Mouse (Mus musculus): Measurements from ENCODE around the gene Fcf1. TPM values are rescaled to one million over a fixed set of nuclear protein-coding genes. Genes with fewer than 3 reads are reported as not detected.

The Fcf1 gene
- 10 to 100 TPM; 35.4 to 36.6 TPM for total RNA-seq (2021)
- long read RNA-seq, experiment 1, transcript Fcf1-201 (8 exons, 749 nt): major isoform, 5 of 17 reads
- long read RNA-seq, experiment 1, partial matches to known transcripts: 9 of 17 reads
- long read RNA-seq, experiment 1, other reads (novel, unspliced or antisense): 3 of 17 reads
- long read RNA-seq, experiment 2, transcript Fcf1-201 (8 exons, 749 nt): major isoform, 21 of 49 reads
- long read RNA-seq, experiment 2, partial matches to known transcripts: 26 of 49 reads
- long read RNA-seq, experiment 2, other reads (novel, unspliced or antisense): 2 of 49 reads

GRCm38 (mm10) chr12:84970428-84971096 lies at the start of gene Fcf1, which contains the start of gene Arel1:
Fcf1 (plus strand) TSS chr12:84970897.
Arel1 (minus strand) TSS chr12:84970900.
- DNase-seq (ENCODE audit: low spot score in 2 of 2): peak; percentile 85 to 93

GRCm38 (mm10) chr12:84921881-84922419 lies 48.7 kb upstream of the Fcf1 start:
- DNase-seq (ENCODE audit: low spot score in 2 of 2): no peak

GRCm38 (mm10) chr12:84924324-84924723 lies 46.4 kb upstream of the Fcf1 start:
- DNase-seq (ENCODE audit: low spot score in 2 of 2): peak in 1 of 2 experiments; percentile 32

DNA sequence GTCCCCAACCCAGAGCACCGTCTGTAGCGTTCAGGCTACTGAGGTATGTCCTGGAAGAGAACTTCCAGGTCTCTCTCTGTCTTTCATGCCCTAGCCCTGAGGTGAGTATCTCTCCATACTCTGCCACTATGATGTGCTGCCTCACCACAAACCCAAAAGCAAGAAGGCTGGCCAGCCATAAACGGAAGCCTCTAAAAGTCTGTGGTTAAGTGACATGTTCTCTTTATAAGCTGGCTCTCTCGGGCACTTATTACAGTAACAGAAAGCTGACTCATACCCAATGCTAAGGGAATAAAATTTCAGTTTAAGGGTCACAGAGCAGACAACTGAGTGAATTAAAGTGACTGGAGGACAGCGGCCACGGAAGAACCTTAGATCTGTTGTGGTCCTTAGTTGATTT lies 44.2 kb upstream of the Fcf1 start:
- DNase-seq (ENCODE audit: low spot score in 2 of 2): no peak

- no peak for DNase-seq (ENCODE audit: low spot score in 2 of 2)
Measured at GRCm38 (mm10) chr12:84932210-84932609, 38.5 kb upstream of the Fcf1 start.

DNA sequence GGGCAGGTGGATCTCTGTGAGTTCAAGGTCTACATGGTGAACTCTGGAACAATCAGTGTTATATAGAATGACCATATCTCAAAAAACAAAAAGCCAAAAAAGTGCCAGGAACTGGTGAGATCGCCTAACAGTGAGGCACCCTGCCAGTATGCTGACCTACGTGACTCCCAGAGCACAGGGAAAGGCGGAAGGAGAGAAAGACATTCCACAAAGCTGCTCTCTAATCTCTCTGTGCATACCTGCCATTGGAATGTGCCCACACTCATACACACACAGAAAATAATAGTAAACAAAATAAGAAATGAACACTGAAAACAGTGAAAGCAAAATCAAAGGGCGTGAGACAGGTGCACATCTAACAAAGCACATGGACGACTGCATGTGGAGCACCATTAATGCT lies 35.4 kb upstream of the Fcf1 start:
- DNase-seq (ENCODE audit: low spot score in 2 of 2): no peak

- no peak for DNase-seq (ENCODE audit: low spot score in 2 of 2)
Measured at GRCm38 (mm10) chr12:84939117-84939516, 31.6 kb upstream of the Fcf1 start.

DNA sequence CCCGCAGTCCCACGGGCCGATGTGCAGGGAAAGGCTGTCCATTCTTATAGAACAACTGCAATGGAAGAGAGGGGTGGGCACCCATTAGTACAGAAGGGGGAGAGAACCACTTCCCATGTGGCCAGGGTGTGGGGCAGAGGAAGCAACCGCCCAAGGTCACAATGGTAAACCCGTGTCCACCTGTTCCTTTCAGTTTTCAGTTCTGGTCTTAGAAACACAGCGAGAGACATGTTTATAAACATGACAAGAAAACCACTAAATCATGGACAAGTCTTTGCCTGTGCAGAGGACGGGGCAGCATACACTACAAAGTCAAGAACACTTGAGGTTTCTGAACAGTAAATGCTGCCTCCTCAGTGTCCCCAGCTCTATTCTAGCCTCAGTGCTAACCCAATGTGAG lies 30.4 kb upstream of the Fcf1 start:
- no peak for DNase-seq (ENCODE audit: low spot score in 2 of 2)

DNA sequence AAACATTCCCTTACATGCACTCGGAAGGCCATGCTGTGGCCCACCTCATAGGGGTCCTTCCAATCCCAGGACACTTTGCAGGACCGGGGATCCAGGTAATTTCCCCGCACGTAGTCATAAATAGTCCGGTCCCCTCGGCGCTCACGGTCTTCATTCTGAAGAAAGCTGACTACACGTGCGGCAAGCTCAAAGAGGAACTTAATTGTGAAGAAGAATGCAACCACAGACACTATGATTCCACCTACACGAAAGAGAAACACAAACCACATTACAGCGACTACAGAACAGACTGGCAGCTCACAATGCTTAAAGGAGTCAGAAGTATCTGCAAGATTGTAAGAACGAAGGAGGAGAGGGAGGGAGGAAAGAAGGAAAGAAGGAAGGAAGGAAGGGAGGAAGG lies 29.0 kb upstream of the Fcf1 start:
- DNase-seq (ENCODE audit: low spot score in 2 of 2): no peak

DNA sequence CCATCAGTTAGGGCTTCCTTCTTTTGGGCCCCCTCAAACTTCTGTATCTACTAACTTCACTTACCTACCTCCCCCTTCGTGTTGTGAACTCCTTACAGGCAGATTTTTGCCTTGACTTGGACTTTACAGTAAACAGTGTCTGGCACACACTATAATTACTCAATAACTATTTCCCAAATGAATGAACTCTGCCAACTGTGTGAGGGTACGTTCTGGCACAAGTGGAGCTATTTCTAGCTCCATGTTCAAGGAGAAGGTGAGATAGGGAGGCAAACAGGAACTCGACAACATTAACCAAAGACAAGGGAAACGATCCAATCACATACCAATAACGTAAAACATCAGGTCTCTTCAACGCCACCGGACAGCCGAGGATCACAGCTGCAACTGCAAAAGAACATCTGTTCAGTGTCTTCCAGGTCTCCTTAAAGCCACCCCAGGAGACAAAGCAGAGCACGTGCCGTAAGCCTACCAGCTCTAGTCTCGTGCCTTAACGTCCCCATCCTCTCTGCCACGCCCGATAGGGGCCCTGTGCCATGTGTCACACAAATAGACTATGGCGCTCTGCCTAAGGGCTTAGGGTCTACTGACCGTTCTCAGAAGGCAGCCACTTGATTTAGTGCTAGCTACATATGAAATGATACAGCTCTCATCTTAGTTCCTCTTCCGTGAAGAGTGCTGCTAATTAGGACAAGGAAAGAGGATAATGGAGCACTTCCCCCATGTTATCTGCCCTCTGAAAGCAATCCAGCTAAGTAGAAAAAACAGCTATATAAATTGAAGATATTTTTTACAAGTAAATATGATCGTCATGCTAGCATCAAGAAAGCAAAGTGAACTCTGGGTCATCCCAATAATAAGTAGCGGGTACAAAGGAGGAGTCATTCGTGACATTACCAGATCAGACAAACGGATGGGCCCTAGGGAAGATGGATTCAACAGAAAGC lies 27.4 kb upstream of the Fcf1 start:
- no peak for DNase-seq (ENCODE audit: low spot score in 2 of 2)

DNA sequence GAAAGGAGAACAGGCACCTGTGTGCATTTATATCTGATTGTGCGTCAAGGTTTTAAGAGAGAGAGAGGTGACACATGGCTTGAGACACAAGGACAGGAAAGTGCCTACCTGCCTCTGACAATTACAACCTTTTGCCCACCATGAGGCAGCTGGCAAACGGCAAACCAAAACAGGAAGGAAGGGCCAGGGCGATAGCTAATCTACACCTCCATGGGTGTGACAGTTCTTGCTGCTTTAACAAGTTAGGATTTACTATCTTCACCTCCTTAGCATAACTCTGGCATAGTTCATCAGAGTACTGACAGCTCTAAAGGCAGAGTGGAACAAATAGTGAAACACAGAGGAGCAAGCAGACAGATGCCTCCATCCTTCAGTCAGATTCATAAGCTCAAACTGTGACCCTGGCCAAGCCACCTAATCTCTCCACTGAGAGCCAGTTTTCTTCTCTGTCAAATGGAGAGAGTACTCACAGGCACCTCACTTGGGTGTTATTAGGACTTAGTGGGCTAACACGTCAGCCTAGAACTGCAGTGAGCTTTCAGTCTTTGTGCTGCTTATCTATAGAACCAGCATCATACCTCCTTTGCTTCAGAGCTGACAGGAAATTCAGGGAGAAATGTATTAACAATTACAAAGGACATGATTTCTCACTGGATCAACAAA lies 26.4 kb upstream of the Fcf1 start:
- no peak for DNase-seq (ENCODE audit: low spot score in 2 of 2)

DNA sequence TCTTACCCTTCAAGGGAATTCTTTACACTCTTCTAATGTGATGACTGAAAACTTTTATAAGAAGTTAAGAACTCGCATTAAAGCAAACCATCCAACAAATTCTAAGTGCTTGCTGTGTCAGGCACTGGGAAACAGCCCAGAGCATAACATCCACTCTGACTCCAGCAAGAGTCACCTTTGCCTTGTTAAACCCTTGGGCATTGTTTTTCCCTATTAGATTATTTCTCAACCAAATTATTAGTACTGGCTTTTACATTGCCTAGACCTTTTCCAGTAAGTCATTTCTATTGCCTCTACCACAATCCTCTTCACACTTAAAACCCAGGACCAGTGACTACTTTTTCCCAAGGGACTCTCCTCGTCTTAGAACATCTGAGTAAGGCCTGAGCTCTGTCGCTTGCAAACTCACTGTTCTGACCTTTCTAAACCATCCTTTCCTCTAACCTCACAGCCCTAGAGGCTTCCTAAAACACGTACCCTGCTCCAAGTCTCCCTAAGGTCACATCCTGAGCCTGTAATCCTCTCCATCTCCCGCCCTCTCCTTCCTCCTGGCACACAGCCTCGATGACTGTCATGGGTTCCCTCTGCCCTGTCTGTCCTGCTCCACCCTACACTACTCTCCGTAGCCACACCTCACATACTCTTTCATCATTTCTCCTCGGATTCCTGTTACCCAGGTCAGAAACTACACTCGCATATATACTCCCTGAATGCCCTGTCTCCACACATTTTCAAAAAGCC lies 25.7 kb upstream of the Fcf1 start:
- no peak for DNase-seq (ENCODE audit: low spot score in 2 of 2)

- DNase-seq (ENCODE audit: low spot score in 2 of 2): no peak
Measured at GRCm38 (mm10) chr12:84947894-84948583, 22.7 kb upstream of the Fcf1 start.

DNA sequence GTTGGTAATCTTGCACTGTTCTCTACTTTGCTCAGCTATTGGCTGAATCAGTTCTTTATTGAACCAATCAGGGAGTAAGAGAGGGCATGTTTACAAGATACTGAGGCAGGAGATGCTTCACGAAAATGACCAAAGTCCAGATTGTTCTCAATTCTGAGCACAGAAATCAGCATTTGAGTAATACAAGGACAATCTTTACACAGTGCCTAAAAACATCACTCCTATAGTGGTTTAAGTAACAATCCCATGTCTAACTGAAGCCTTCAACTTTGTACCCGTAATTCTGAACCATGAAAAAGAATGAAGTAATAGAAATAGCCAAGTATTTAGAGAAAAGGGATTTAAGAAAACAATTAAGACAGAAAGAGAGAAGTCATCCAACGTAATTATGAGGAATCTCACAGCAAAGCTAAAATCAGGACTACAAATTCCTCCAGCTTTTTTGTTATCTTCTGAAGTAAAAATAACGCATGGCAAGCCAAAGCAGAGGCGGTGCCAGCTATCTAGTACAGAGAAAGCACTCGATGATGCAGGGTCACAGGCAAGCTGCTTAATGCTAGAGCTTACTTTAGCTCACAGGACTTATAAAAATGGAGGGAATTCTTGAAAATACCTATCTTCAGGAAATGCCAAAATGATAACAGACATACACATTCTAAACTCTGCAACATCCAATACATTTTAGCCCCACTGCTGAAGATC lies 22.0 kb upstream of the Fcf1 start:
- no peak for DNase-seq (ENCODE audit: low spot score in 2 of 2)

- DNase-seq (ENCODE audit: low spot score in 2 of 2): no peak
Measured at GRCm38 (mm10) chr12:84950763-84951162, 19.9 kb upstream of the Fcf1 start.

- no peak for DNase-seq (ENCODE audit: low spot score in 2 of 2)
Measured at GRCm38 (mm10) chr12:84951531-84951930, 19.2 kb upstream of the Fcf1 start.

DNA sequence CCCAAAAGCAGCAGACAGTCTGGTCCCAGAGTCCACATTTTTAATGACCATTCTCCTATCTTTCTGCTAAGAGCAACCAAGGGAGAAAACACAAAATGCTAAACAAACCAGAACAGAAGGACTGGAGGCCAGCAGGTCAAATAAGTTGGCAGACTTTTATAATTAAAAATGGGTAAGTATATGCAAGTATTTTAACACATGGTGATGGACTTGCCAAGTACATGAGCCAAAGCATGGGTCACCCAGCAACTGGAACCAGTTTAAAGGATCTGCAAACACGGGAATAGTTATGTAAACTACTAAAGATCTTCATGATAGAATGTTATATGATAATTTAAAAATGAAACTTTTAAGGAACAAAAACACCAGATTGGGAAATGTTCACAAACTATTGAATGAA lies 18.3 kb upstream of the Fcf1 start:
- DNase-seq (ENCODE audit: low spot score in 2 of 2): no peak

DNA sequence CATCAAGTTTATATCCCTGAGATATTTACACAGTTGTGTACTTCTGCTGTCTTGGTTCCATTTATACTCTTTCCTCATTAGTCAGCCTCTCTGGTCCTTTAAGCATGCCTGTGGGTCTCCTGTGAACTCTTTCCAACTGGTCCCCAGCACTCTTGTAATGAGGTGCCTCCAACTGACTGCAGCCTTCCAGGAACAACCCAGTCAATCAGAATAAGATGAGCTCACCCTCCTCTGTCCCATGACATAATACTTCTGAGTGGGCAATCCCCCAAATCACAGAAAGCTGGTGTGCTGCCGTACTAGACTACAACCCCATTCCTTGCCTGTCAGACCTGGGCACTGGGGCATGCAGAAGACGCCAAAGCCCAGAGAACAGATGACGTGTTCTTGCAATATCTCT lies 14.4 kb upstream of the Fcf1 start:
- DNase-seq (ENCODE audit: low spot score in 2 of 2): no peak

- no peak for DNase-seq (ENCODE audit: low spot score in 2 of 2)
Measured at GRCm38 (mm10) chr12:84958794-84959356, 11.8 kb upstream of the Fcf1 start.

Measured in layer of hippocampus, postnatal 14 days (tissue).